Mouse (Mus musculus): Measurements from ENCODE around the gene Mrps21. TPM values are rescaled to one million over a fixed set of nuclear protein-coding genes. Genes with fewer than 3 reads are reported as not detected.
A peak's percentile ranks its signal among the peaks of the same experiment; 100 is the strongest.
"Not testable (repeated sequence)": the region's sequence is repeated elsewhere in the genome, so short reads cannot be mapped to it uniquely, and the experiment has no call there.

Gene Mrps21
- polyA plus RNA-seq, 1 experiment: 69.0 TPM

DNA sequence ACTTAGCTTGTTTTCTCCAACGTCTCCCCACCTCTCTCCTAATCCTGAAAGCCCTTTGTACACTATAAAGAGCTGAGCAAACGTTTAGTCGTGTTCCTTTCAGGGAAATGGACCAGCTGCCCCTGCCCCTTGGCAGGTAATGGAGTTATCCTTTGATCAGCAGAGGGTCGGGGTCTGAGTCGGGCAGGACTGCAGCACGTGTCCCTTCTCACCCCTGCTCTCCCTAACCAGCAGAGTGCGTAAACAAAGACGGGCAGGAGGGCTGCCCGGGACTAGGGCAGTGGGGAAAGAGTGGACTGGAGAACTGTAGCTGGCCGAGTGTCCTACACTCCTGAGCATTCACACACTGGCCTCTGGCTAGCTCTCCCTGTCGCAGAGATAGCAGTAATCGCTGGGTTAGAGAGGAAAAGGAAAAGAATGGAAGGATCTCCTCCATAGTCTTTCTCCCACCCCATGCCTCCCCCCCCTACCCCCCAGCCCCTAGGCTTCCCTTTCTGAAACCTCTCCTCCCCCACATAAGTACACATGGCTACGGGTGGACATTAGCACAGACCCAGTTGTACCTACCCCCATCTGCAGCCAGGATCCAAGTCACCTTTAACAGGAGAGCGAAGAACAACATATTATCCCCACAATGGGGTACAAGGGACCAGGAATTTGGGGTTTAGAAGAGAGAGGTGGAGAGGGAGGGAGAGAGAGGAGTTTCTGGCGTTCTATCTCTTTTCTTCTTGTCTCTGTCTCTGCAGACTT lies 32.6 kb upstream of the Mrps21 start:
- WGBS: 14% methylated on average over 15 of the region's 15 CpGs
- DNase-seq: no peak
- H3K4me1 ChIP-seq (ENCODE audit: control insufficient read depth, insufficient read depth, low read length): peaks cover 2% of the 10 kb centered on the region; the same call in 1 of the 2 replicates
- TF ChIP-seq POLR2A (IDR thresholded peaks at IDR 0.05; ENCODE audit: borderline replicate concordance, extremely low read depth, low read depth, low read length) (no peak), CTCF (IDR thresholded peaks at IDR 0.05; ENCODE audit: insufficient read depth, low read length) (no peak)
- peak overlapping the region; percentile 53 for H3K4me3 ChIP-seq (replicated peaks; ENCODE audit: extremely low read depth, low read depth, low read length)

DNA sequence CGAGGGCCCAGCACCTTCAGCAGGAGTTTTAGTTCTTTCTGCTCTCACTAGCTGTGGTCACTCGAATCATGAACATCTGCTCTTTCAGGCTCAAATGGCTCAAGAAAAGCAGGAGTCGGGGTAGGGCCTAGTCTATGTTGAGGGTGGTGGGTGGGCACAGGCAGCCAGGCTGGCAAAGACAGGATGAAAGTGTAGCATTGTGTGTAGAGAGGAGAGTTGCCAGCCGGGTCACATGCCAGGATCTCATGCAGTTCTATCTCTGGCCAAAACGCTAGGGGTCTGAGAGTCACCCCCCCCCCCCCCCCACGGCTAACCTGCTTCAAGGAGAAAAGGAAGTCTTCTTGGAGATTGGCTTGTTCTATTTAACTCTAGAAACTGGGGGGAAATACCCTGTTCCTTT lies 31.3 kb upstream of the Mrps21 start:
- DNase-seq: no peak
- H3K4me1 ChIP-seq (ENCODE audit: control insufficient read depth, insufficient read depth, low read length): peaks cover 2% of the 10 kb centered on the region; the same call in 1 of the 2 replicates
- 33% methylated on average over 6 of the region's 6 CpGs for WGBS
- H3K4me3 ChIP-seq (replicated peaks; ENCODE audit: extremely low read depth, low read depth, low read length): no peak overlapping the region
- no peak for TF ChIP-seq POLR2A (IDR thresholded peaks at IDR 0.05; ENCODE audit: borderline replicate concordance, extremely low read depth, low read depth, low read length)
- TF ChIP-seq CTCF (IDR thresholded peaks at IDR 0.05; ENCODE audit: insufficient read depth, low read length): no peak

DNA sequence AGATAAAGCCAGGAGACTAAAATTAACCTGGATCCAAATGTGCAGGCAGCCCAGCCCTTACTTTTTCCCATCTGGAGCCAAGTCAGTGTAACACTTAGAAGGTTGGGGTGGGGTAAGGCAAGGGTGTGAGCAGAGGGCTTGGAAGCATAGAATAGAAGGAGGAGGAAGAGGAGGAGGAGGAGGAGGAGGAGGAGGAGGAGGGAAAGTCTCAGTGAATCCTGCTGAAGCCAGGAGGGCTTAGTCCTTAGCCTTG lies 31.0 kb upstream of the Mrps21 start:
- Histone ChIP-seq H3K4me3 (replicated peaks; ENCODE audit: extremely low read depth, low read depth, low read length) (no peak overlapping the region), H3K4me1 (ENCODE audit: control insufficient read depth, insufficient read depth, low read length) (peaks cover 2% of the 10 kb centered on the region; the same call in 1 of the 2 replicates)
- no peak for DNase-seq
- TF ChIP-seq CTCF (IDR thresholded peaks at IDR 0.05; ENCODE audit: insufficient read depth, low read length) (no peak), POLR2A (IDR thresholded peaks at IDR 0.05; ENCODE audit: borderline replicate concordance, extremely low read depth, low read depth, low read length) (no peak)

DNA sequence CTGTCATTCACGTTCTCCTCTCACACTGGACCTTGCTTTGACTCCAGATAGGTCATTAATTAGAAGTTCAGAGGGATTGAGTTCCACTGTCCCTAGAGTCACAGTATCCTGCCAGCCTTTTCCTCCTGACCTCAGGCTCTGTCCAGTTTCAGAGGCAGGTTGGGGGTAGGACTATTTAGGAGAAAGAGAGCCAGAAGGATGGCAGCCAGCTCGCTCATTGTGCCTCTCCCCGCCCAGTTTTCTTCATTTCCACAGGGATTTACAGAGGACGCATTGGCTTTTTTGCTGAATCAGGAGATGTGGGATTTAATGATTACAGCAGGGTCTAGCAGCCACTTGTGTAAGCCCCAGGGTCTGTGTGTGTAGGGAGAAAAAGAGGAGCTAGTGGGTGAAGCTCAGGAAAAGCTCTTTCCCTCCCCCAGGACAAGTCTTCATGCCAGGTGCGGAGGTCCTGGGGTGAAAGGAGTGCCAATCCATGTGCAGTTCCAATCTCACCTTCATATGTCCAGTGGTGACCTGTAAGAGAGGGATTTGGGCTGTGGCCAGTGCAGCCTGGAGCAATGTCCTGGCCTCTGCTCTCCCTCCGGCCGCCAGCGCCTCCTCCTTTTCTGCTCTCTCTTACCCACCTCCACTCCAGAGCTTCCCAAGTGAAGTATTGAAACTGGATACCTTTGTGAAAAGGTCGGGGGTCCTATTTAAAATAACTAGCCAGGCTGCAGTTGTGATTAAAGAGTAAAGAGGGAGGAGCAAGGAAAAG lies 30.5 kb upstream of the Mrps21 start:
- Histone ChIP-seq H3K4me1 (ENCODE audit: control insufficient read depth, insufficient read depth, low read length) (0 out of 2 replicates have a peak, but pooled peaks cover 2% of the 10 kb centered on the region), H3K4me3 (replicated peaks; ENCODE audit: extremely low read depth, low read depth, low read length) (no peak overlapping the region)
- TF ChIP-seq CTCF (IDR thresholded peaks at IDR 0.05; ENCODE audit: insufficient read depth, low read length): no peak
- DNase-seq: no peak
- 43% methylated on average over 9 of the region's 9 CpGs for WGBS

DNA sequence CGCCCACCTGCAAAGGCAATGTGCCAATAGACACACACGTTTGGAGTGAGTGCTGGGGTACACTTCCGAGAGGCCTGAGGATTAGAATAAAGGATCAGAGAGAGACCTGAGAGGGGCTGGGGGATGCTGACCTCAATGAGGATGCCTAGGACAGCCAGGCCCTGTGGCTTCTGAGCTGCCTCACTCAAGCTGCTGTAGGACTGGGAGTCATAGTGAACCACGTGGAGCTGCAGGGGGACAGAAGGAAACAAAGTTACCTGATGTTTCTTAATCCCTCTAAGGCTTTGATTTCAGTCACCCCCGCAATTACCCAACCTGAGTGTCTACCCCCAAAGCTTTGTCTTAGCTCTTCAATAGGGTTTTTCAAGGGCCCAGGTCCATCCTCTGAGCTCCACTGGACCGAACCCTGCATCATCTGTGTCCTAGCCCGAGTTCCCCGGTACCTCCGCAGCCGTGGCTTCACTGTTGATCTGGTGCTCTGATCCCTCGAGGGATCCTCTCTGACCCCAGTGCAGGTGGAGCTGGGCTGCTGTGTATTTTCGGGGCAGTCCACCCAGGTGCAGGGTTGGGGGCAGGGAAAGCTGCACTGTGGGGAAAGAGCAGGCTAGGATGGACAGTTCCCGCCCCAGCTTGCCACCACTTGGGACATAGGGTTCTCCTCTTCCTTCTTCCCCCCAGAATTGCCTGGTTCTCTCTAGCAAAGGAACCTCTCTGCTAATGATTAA lies 28.6 kb upstream of the Mrps21 start:
- DNase-seq: no peak
- Histone ChIP-seq H3K4me3 (replicated peaks; ENCODE audit: extremely low read depth, low read depth, low read length) (no peak overlapping the region), H3K4me1 (ENCODE audit: control insufficient read depth, insufficient read depth, low read length) (peaks cover 5% of the 10 kb centered on the region; the same call in 1 of the 2 replicates)
- WGBS: 69% methylated on average over 13 of the region's 13 CpGs
- TF ChIP-seq POLR2A (IDR thresholded peaks at IDR 0.05; ENCODE audit: borderline replicate concordance, extremely low read depth, low read depth, low read length) (no peak), CTCF (IDR thresholded peaks at IDR 0.05; ENCODE audit: insufficient read depth, low read length) (no peak)

GRCm38 (mm10) chr3:95895501-95895900 lies 24.2 kb upstream of the Mrps21 start:
- 66% methylated on average over 7 of the region's 7 CpGs for WGBS
- DNase-seq; H3K4me3 ChIP-seq (replicated peaks; ENCODE audit: extremely low read depth, low read depth, low read length); H3K4me1 ChIP-seq (ENCODE audit: control insufficient read depth, insufficient read depth, low read length): not testable (repeated sequence)

GRCm38 (mm10) chr3:95894317-95895160 lies 23.2 kb upstream of the Mrps21 start:
- Histone ChIP-seq H3K4me1 (ENCODE audit: control insufficient read depth, insufficient read depth, low read length) (peaks cover 6% of the 10 kb centered on the region; the same call in 1 of the 2 replicates), H3K4me3 (replicated peaks; ENCODE audit: extremely low read depth, low read depth, low read length) (peak overlapping the region; percentile 68)
- DNase-seq: peak; percentile 62
- WGBS: 2% methylated on average over 16 of the region's 16 CpGs
- TF ChIP-seq POLR2A (IDR thresholded peaks at IDR 0.05; ENCODE audit: borderline replicate concordance, extremely low read depth, low read depth, low read length) (peak; percentile 27; the same call in 1 of the 2 replicates), CTCF (IDR thresholded peaks at IDR 0.05; ENCODE audit: insufficient read depth, low read length) (no peak)

- DNase-seq: peak; percentile 93
- WGBS: under 1% methylated on average over 27 of the region's 43 CpGs
- peak; percentile 34; the same call in 1 of the 2 replicates for TF ChIP-seq POLR2A (IDR thresholded peaks at IDR 0.05; ENCODE audit: borderline replicate concordance, extremely low read depth, low read depth, low read length)
- not testable (repeated sequence) for H3K4me1 ChIP-seq (ENCODE audit: control insufficient read depth, insufficient read depth, low read length)
- H3K4me3 ChIP-seq (replicated peaks; ENCODE audit: extremely low read depth, low read depth, low read length): peak within 1 kb of the TSS; percentile 68
Measured at GRCm38 (mm10) chr3:95893606-95894316, 22.4 kb upstream of the Mrps21 start, which contains the start of gene Aph1a. Gene Aph1a, plus strand, starts transcription at chr3:95893969.

All from lung, adult 2 months (tissue).